Mouse (Mus musculus): ENCODE results near the gene Itsn2. TPM values are rescaled to one million over a fixed set of nuclear protein-coding genes. Genes with fewer than 3 reads are reported as not detected.
"Not testable (repeated sequence)": the region's sequence is repeated elsewhere in the genome, so short reads cannot be mapped to it uniquely, and the experiment has no call there.

Gene Itsn2
- total RNA-seq, 2 experiments from 2014 or later, result 20.5 to 21.2 TPM

- intact Hi-C loops (cut with DNase I; ENCODE audit: low total_unique reads), result no loop called here
- peak; percentile 32 for DNase-seq
These were observed 152.0 kb downstream of the Itsn2 start for GRCm38 (mm10) chr12:4744486-4744885.

GRCm38 (mm10) chr12:4754451-4754850, 162.0 kb downstream of the Itsn2 start:
- DNase-seq; intact Hi-C loops (cut with DNase I; ENCODE audit: low total_unique reads): not testable (repeated sequence)

DNA sequence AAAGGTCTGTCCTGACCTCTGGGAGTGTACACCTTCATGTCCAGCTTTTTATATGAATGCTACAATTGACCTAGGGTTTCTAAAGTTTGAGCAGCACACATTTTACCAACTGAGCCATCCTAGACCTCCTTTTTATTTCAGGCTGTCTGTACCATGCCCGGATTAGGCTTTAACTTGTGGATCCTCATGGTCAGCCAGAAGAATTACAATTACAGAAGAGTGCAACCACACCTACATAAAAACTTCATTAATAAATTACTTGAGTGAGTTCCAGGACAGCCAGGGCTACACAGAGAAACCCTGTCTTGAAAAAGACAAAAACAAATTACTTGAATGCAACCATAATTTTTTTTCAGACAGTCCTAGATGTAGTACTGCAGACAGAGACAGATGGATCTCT, 164.6 kb downstream of the Itsn2 start:
- no peak for DNase-seq
- intact Hi-C loops (cut with DNase I; ENCODE audit: low total_unique reads), result no loop called here

Other genes with a start within 250 kb of the Itsn2 start
- gene Ncoa1, start 115.5 kb upstream of the Itsn2 start, total RNA-seq (2021), result 10 to 100 TPM; 23.0 to 23.5 TPM
- gene Gm3625, start 289 bp downstream of the Itsn2 start, total RNA-seq (2021), result not detected
- under 1 TPM in 1 of 2 experiments, not detected in 1; 0.06 TPM for gene Fam228a, start 145.8 kb downstream of the Itsn2 start, total RNA-seq (2021)
- gene Pfn4, start 176.4 kb downstream of the Itsn2 start, total RNA-seq (2021), result 1 to 10 TPM in 1 of 2 experiments, under 1 TPM in 1; 0.86 to 1.6 TPM
- 1 to 10 TPM; 3.5 to 3.6 TPM for gene Fam228b, start 176.6 kb downstream of the Itsn2 start, total RNA-seq (2021)
- 10 to 100 TPM; 41.3 to 44.8 TPM for gene Sf3b6, start 224.9 kb downstream of the Itsn2 start, total RNA-seq (2021)
- gene Fkbp1b, start 249.0 kb downstream of the Itsn2 start, total RNA-seq (2021), result 1 to 10 TPM; 1.0 to 1.7 TPM

Data from gastrocnemius, postnatal 14 days (tissue).